Mouse (Mus musculus): Measurements from ENCODE around the gene Anxa4.

DNA sequence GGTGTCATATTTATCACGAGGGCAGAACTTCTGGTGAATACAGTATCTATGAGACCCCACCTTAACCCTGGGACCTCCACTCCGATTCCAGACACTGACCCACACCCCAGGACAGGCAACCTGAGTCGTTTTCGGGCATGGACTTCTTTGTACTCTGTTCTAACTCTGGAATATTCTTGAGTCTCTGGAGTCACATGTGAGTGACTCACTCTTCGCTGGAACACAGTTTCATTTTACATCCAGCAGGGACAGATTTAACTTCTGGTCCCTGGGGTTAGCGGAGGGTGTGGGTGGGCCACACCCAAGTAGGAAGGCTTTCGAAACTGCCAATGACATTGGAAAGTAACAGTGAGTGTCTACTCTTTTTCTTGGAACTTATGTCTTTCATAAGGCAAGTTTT lies 20.8 kb downstream of the Anxa4 start:
- TF ChIP-seq CTCF (conservative IDR thresholded peaks at IDR 0.05; ENCODE audit: low read length) (no peak), NANOG (IDR thresholded peaks at IDR 0.05; ENCODE audit: borderline replicate concordance, low read length) (no peak)
